In genomic region chr10:75934991-75935390, GRCm38 (mm10) we compare ENCODE assay signal across 9 mouse cellular contexts. TPM values are rescaled to one million over a fixed set of nuclear protein-coding genes. Genes with fewer than 3 reads are reported as not detected.
A peak's percentile ranks its signal among the peaks of the same experiment; 100 is the strongest.
DNase-seq lines count a peak whose midpoint lies in the region; ATAC-seq and TF ChIP-seq lines count a peak whose summit lies in the region.
"Had no signal": no experiment of that assay in that cellular context is flagged by ENCODE, and none has a peak within 500 bp of the region (broad histone marks: within the 10 kb centered on the region; RNA-seq: fewer than 3 reads in every experiment).

No protein-coding gene starts in this region.

- no peaks in the 10 kb centered on the region for H3K9me3 ChIP-seq in lung, embryonic 15.5 days
- no peaks in the 10 kb centered on the region for H3K9me3 ChIP-seq in lung, postnatal 0 days (ENCODE audit: low read length)
- no peaks in the 10 kb centered on the region for H3K9me3 ChIP-seq in forebrain, embryonic 16.5 days (ENCODE audit: control insufficient read depth, low read length)
- H3K9me3 ChIP-seq in limb, embryonic 14.5 days (ENCODE audit: control insufficient read depth, low read length) = no peaks in the 10 kb centered on the region
- H3K9me3 ChIP-seq in neural tube, embryonic 15.5 days (replicated peaks) = no peaks in the 10 kb centered on the region

- 29% methylated on average over 1 of the region's 1 CpGs for WGBS in lung, embryonic 15.5 days
- 50% methylated on average over 1 of the region's 1 CpGs for WGBS in lung, postnatal 0 days
- WGBS in forebrain, embryonic 16.5 days = 74% methylated on average over 1 of the region's 1 CpGs
- WGBS in limb, embryonic 14.5 days = 95% methylated on average over 1 of the region's 1 CpGs
- WGBS in neural tube, embryonic 15.5 days = 74% methylated on average over 1 of the region's 1 CpGs

- H3K4me1 ChIP-seq in lung, embryonic 15.5 days = peaks cover 50% of the 10 kb centered on the region
- peaks cover 12% of the 10 kb centered on the region; the same call in 1 of the 2 replicates for H3K4me1 ChIP-seq in lung, postnatal 0 days (ENCODE audit: insufficient read depth, low read depth, low read length)
- peaks cover 40% of the 10 kb centered on the region for H3K4me1 ChIP-seq in forebrain, embryonic 16.5 days (replicated peaks; ENCODE audit: control insufficient read depth, insufficient read depth, low read length)
- peaks cover 31% of the 10 kb centered on the region for H3K4me1 ChIP-seq in limb, embryonic 14.5 days (ENCODE audit: control insufficient read depth, insufficient read depth, low read length)
- peaks cover 60% of the 10 kb centered on the region for H3K4me1 ChIP-seq in neural tube, embryonic 15.5 days

- peak overlapping the region; percentile 82 for H3K4me2 ChIP-seq in lung, embryonic 15.5 days
- H3K4me2 ChIP-seq in lung, postnatal 0 days (replicated peaks; ENCODE audit: low read depth, low read length) = no peak overlapping the region
- H3K4me2 ChIP-seq in forebrain, embryonic 16.5 days (ENCODE audit: low read length) = peak overlapping the region; percentile 79
- peak overlapping the region; percentile 87; the same call in 1 of the 2 replicates for H3K4me2 ChIP-seq in limb, embryonic 14.5 days (replicated peaks; ENCODE audit: low read depth, low read length, severe bottlenecking)
- peak overlapping the region; percentile 91 for H3K4me2 ChIP-seq in neural tube, embryonic 15.5 days

- H3K36me3 ChIP-seq in lung, embryonic 15.5 days = no peaks in the 10 kb centered on the region
- H3K36me3 ChIP-seq in lung, postnatal 0 days (ENCODE audit: insufficient read depth, low read length) = no peaks in the 10 kb centered on the region
- no peaks in the 10 kb centered on the region for H3K36me3 ChIP-seq in forebrain, embryonic 16.5 days (ENCODE audit: control insufficient read depth, insufficient read depth)
- H3K36me3 ChIP-seq in limb, embryonic 14.5 days (ENCODE audit: control insufficient read depth, insufficient read depth, low read length) = no peaks in the 10 kb centered on the region
- H3K36me3 ChIP-seq in neural tube, embryonic 15.5 days = no peaks in the 10 kb centered on the region

- H3K27me3 ChIP-seq in lung, embryonic 15.5 days = peaks cover 37% of the 10 kb centered on the region
- 0 out of 2 replicates have a peak, but pooled peaks cover 5% of the 10 kb centered on the region for H3K27me3 ChIP-seq in lung, postnatal 0 days (replicated peaks; ENCODE audit: insufficient read depth, low read length)
- peaks cover 12% of the 10 kb centered on the region for H3K27me3 ChIP-seq in forebrain, embryonic 16.5 days (replicated peaks; ENCODE audit: control insufficient read depth, insufficient read depth, low read length)
- peaks cover 21% of the 10 kb centered on the region for H3K27me3 ChIP-seq in limb, embryonic 14.5 days (ENCODE audit: control insufficient read depth, insufficient read depth, low read length)
- H3K27me3 ChIP-seq in neural tube, embryonic 15.5 days (replicated peaks) = peaks cover 5% of the 10 kb centered on the region; the same call in 1 of the 2 replicates

- H3K27ac ChIP-seq in lung, embryonic 15.5 days = no peak overlapping the region
- no peak overlapping the region for H3K27ac ChIP-seq in lung, postnatal 0 days (ENCODE audit: low read length)
- no peak overlapping the region for H3K27ac ChIP-seq in forebrain, embryonic 16.5 days (ENCODE audit: low read length)
- no peak overlapping the region for H3K27ac ChIP-seq in limb, embryonic 14.5 days (replicated peaks; ENCODE audit: low read depth, low read length)
- H3K27ac ChIP-seq in neural tube, embryonic 15.5 days (replicated peaks) = no peak overlapping the region

- no peak for DNase-seq in lung, postnatal 0 days (ENCODE audit: low spot score)
- no peak for DNase-seq in limb, embryonic 14.5 days (ENCODE audit: low spot score)
- DNase-seq in adrenal gland, adult 2 months = no peak
- DNase-seq in urinary bladder, postnatal 10 days (ENCODE audit: low spot score) = no peak

- no peak for TF ChIP-seq CTCF in lung, postnatal 0 days (IDR thresholded peaks at IDR 0.05)

- no peak for TF ChIP-seq POLR2A in limb, embryonic 14.5 days (IDR thresholded peaks at IDR 0.05; ENCODE audit: borderline replicate concordance, extremely low read depth, insufficient read depth, insufficient read length)

- no peak for TF ChIP-seq EP300 in lung, postnatal 0 days (IDR thresholded peaks at IDR 0.05)

- H3K4me3 ChIP-seq in lung, embryonic 15.5 days = no peak overlapping the region; the same call in 1 of the 2 replicates
- H3K4me3 ChIP-seq in lung, postnatal 0 days (ENCODE audit: low read depth, low read length) = no peak overlapping the region
- H3K4me3 ChIP-seq in forebrain, embryonic 16.5 days (replicated peaks; ENCODE audit: low read length) = no peak overlapping the region
- peak overlapping the region; percentile 48 for H3K4me3 ChIP-seq in limb, embryonic 14.5 days (replicated peaks; ENCODE audit: low read length)
- peak overlapping the region; percentile 64 for H3K4me3 ChIP-seq in neural tube, embryonic 15.5 days (replicated peaks)

- no peak overlapping the region for H3K9ac ChIP-seq in lung, embryonic 15.5 days
- no peak overlapping the region for H3K9ac ChIP-seq in lung, postnatal 0 days (replicated peaks; ENCODE audit: low read depth)
- H3K9ac ChIP-seq in forebrain, embryonic 16.5 days (replicated peaks; ENCODE audit: low read depth, low read length) = no peak overlapping the region
- no peak overlapping the region for H3K9ac ChIP-seq in limb, embryonic 14.5 days (ENCODE audit: low read depth, low read length, severe bottlenecking)
- no peak overlapping the region for H3K9ac ChIP-seq in neural tube, embryonic 15.5 days (replicated peaks)

- ATAC-seq in lung, embryonic 15.5 days (ENCODE audit: borderline replicate concordance, extremely low read depth, low FRiP score, low TSS enrichment) = no peak
- ATAC-seq in lung, postnatal 0 days = no peak
- no peak for ATAC-seq in forebrain, embryonic 16.5 days
- ATAC-seq in limb, embryonic 14.5 days (ENCODE audit: low FRiP score, low read depth) = no peak
- no peak for ATAC-seq in neural tube, embryonic 15.5 days (ENCODE audit: low FRiP score)

RNA-seq across cellular contexts. Expression of gene Mmp11, which starts 1.3 kb away (rescaled TPM):
- polyA plus RNA-seq in lung, embryonic 15.5 days (2015; fragmentation: Nextera tagmentation; extraction: Ambion mirVana) = 75.9 and 83.4 TPM in 2 replicates
- 118 and 127 TPM in 2 replicates for polyA plus RNA-seq in lung, postnatal 0 days (2015; fragmentation: Nextera tagmentation; extraction: Ambion mirVana)
- polyA plus RNA-seq in forebrain, embryonic 16.5 days (2015; fragmentation: Nextera tagmentation; extraction: Ambion mirVana) = 22.2 and 24.3 TPM in 2 replicates
- 240 and 307 TPM in 2 replicates for polyA plus RNA-seq in limb, embryonic 14.5 days (2012; rRNA removed)
- polyA plus RNA-seq in limb, embryonic 14.5 days (2014; fragmentation: Nextera tagmentation; extraction: Ambion mirVana) = 213 and 279 TPM in 2 replicates
- 18.6 and 25.4 TPM in 2 replicates for polyA plus RNA-seq in neural tube, embryonic 15.5 days (2015; fragmentation: Nextera tagmentation; extraction: Ambion mirVana)
- total RNA-seq in adrenal gland, adult 2 months (2021) = 10 to 100 TPM in 1 of 2 experiments, 1 to 10 TPM in 1; 5.1 to 14.8 TPM
- polyA plus RNA-seq in adrenal gland, adult 2 months (2012; rRNA removed) = 26.7 and 48.0 TPM in 2 replicates

RNA-seq across cellular contexts. Expression of gene Chchd10, which starts 2.1 kb away (rescaled TPM):
- 51.1 and 55.3 TPM in 2 replicates for polyA plus RNA-seq in lung, embryonic 15.5 days (2015; fragmentation: Nextera tagmentation; extraction: Ambion mirVana)
- 299 and 347 TPM in 2 replicates for polyA plus RNA-seq in lung, postnatal 0 days (2015; fragmentation: Nextera tagmentation; extraction: Ambion mirVana)
- polyA plus RNA-seq in forebrain, embryonic 16.5 days (2015; fragmentation: Nextera tagmentation; extraction: Ambion mirVana) = 21.8 and 30.7 TPM in 2 replicates
- 11.7 and 13.6 TPM in 2 replicates for polyA plus RNA-seq in limb, embryonic 14.5 days (2012; rRNA removed)
- polyA plus RNA-seq in limb, embryonic 14.5 days (2014; fragmentation: Nextera tagmentation; extraction: Ambion mirVana) = 16.2 and 24.8 TPM in 2 replicates
- polyA plus RNA-seq in neural tube, embryonic 15.5 days (2015; fragmentation: Nextera tagmentation; extraction: Ambion mirVana) = 166 and 190 TPM in 2 replicates
- total RNA-seq in adrenal gland, adult 2 months (2021) = 1,000 to 10,000 TPM; 1,273 to 1,367 TPM
- polyA plus RNA-seq in adrenal gland, adult 2 months (2012; rRNA removed) = 4,822 and 7,346 TPM in 2 replicates

RNA-seq across cellular contexts. Expression of gene Gm867, which starts 5.5 kb away (rescaled TPM):
- polyA plus RNA-seq in lung, embryonic 15.5 days (2015; fragmentation: Nextera tagmentation; extraction: Ambion mirVana) = 0.42 and 0.59 TPM in 2 replicates
- polyA plus RNA-seq in lung, postnatal 0 days (2015; fragmentation: Nextera tagmentation; extraction: Ambion mirVana) = 5.5 and 6.0 TPM in 2 replicates
- polyA plus RNA-seq in forebrain, embryonic 16.5 days (2015; fragmentation: Nextera tagmentation; extraction: Ambion mirVana) = 0.20 TPM in 1 of 2 replicates, not detected in the other
- 0.16 TPM in 1 of 2 replicates, not detected in the other for polyA plus RNA-seq in limb, embryonic 14.5 days (2012; rRNA removed)
- 0.33 TPM in 1 of 2 replicates, not detected in the other for polyA plus RNA-seq in limb, embryonic 14.5 days (2014; fragmentation: Nextera tagmentation; extraction: Ambion mirVana)
- 2.3 TPM in 2 replicates for polyA plus RNA-seq in neural tube, embryonic 15.5 days (2015; fragmentation: Nextera tagmentation; extraction: Ambion mirVana)
- 1 to 10 TPM; 2.2 to 4.0 TPM for total RNA-seq in adrenal gland, adult 2 months (2021)
- 0.93 and 1.9 TPM in 2 replicates for polyA plus RNA-seq in adrenal gland, adult 2 months (2012; rRNA removed)
- total RNA-seq: common myeloid progenitor, adult 5-6 weeks; hematopoietic stem cell, adult 5-6 weeks had no signal

RNA-seq across cellular contexts. Expression of gene Vpreb3, which starts 7.9 kb away (rescaled TPM):
- 0.55 and 0.95 TPM in 2 replicates for polyA plus RNA-seq in lung, embryonic 15.5 days (2015; fragmentation: Nextera tagmentation; extraction: Ambion mirVana)
- polyA plus RNA-seq in lung, postnatal 0 days (2015; fragmentation: Nextera tagmentation; extraction: Ambion mirVana) = 8.8 and 10.1 TPM in 2 replicates
- polyA plus RNA-seq in forebrain, embryonic 16.5 days (2015; fragmentation: Nextera tagmentation; extraction: Ambion mirVana) = 0.48 TPM in 1 of 2 replicates, not detected in the other
- 0.15 and 0.22 TPM in 2 replicates for polyA plus RNA-seq in limb, embryonic 14.5 days (2012; rRNA removed)
- 0.35 and 0.76 TPM in 2 replicates for polyA plus RNA-seq in limb, embryonic 14.5 days (2014; fragmentation: Nextera tagmentation; extraction: Ambion mirVana)
- 1.0 and 1.4 TPM in 2 replicates for polyA plus RNA-seq in neural tube, embryonic 15.5 days (2015; fragmentation: Nextera tagmentation; extraction: Ambion mirVana)
- not detected for total RNA-seq in adrenal gland, adult 2 months (2021)
- 1.1 and 2.0 TPM in 2 replicates for polyA plus RNA-seq in adrenal gland, adult 2 months (2012; rRNA removed)
- total RNA-seq: common myeloid progenitor, adult 5-6 weeks; hematopoietic stem cell, adult 5-6 weeks had no signal

RNA-seq across cellular contexts. Expression of gene Smarcb1, which starts 13.6 kb away (rescaled TPM):
- 205 and 213 TPM in 2 replicates for polyA plus RNA-seq in lung, embryonic 15.5 days (2015; fragmentation: Nextera tagmentation; extraction: Ambion mirVana)
- polyA plus RNA-seq in lung, postnatal 0 days (2015; fragmentation: Nextera tagmentation; extraction: Ambion mirVana) = 109 TPM in 2 replicates
- 325 and 342 TPM in 2 replicates for polyA plus RNA-seq in forebrain, embryonic 16.5 days (2015; fragmentation: Nextera tagmentation; extraction: Ambion mirVana)
- polyA plus RNA-seq in limb, embryonic 14.5 days (2012; rRNA removed) = 116 and 120 TPM in 2 replicates
- polyA plus RNA-seq in limb, embryonic 14.5 days (2014; fragmentation: Nextera tagmentation; extraction: Ambion mirVana) = 177 and 193 TPM in 2 replicates
- 229 and 243 TPM in 2 replicates for polyA plus RNA-seq in neural tube, embryonic 15.5 days (2015; fragmentation: Nextera tagmentation; extraction: Ambion mirVana)
- 10 to 100 TPM; 77.6 to 87.4 TPM for total RNA-seq in adrenal gland, adult 2 months (2021)
- polyA plus RNA-seq in adrenal gland, adult 2 months (2012; rRNA removed) = 103 and 115 TPM in 2 replicates

Comparison
In these comparisons a context has a peak if more than half of its experiments do, and no peak if none do; other contexts are left out.
1. H3K4me3 ChIP-seq: peak in limb, embryonic 14.5 days (single experiment) and neural tube, embryonic 15.5 days (single experiment); none in lung, embryonic 15.5 days (single experiment), lung, postnatal 0 days (single experiment) and forebrain, embryonic 16.5 days (single experiment).
2. RNA of gene Chchd10, which starts 2.1 kb away (polyA plus RNA-seq): 4,822 to 7,346 TPM in adrenal gland, adult 2 months; 299 to 347 TPM in lung, postnatal 0 days, 166 to 190 TPM in neural tube, embryonic 15.5 days, 51.1 to 55.3 TPM in lung, embryonic 15.5 days, 21.8 to 30.7 TPM in forebrain, embryonic 16.5 days and 11.7 to 24.8 TPM in limb, embryonic 14.5 days; every median in the first group is over 10 times any median in the second.